Mouse (Mus musculus) heart, postnatal 0 days (tissue): ENCODE measurements around the gene Rpl32. TPM values are rescaled to one million over a fixed set of nuclear protein-coding genes. Genes with fewer than 3 reads are reported as not detected.
A peak's percentile ranks its signal among the peaks of the same experiment; 100 is the strongest.

ENCODE experiments used
- ATAC-seq: fragments of 200-750 bp; cut with Nextera tagmentation; 2 replicates; pipeline ENCODE4 v1.8.0; 2017; ENCODE audit warnings: low read depth, moderate number of reproducible peaks, moderate library complexity; ENCODE audit not compliant: insufficient read depth
- DNase-seq: peaks from one replicate; pipeline ENCODE4 v3.0.0-alpha.2; 2016; ENCODE audit warnings: low spot score
- H3K27ac ChIP-seq: fragments of 300-500 bp; sonication (generic); 2 replicates; pipeline ENCODE4 v1.5.1; 2014; ENCODE audit warnings: low read depth, mild to moderate bottlenecking
- H3K27me3 ChIP-seq: fragments of 300-500 bp; sonication (generic); 2 replicates; pipeline ENCODE4 v1.6.1; 2014; ENCODE audit warnings: low read length, mixed read lengths; ENCODE audit not compliant: control insufficient read depth, insufficient read depth
- H3K36me3 ChIP-seq: fragments of 300-500 bp; sonication (generic); replicated peaks from 2 replicates; pipeline ENCODE4 v1.6.1; 2014; ENCODE audit warnings: low read length, mixed read lengths; ENCODE audit not compliant: control insufficient read depth, insufficient read depth
- H3K4me1 ChIP-seq: fragments of 300-500 bp; sonication (generic); 2 replicates; pipeline ENCODE4 v1.6.1; 2014; ENCODE audit warnings: antibody characterized with exemption; ENCODE audit not compliant: control insufficient read depth, insufficient read depth
- H3K4me2 ChIP-seq: fragments of 300-500 bp; sonication (generic); 2 replicates; pipeline ENCODE4 v1.6.1; 2014; ENCODE audit warnings: low read depth, mild to moderate bottlenecking, low read length, moderate library complexity
- H3K4me3 ChIP-seq: fragments of 300-500 bp; sonication (generic); 2 replicates; pipeline ENCODE4 v1.5.1; 2014; ENCODE audit warnings: low read depth, low read length
- H3K9ac ChIP-seq: fragments of 300-500 bp; sonication (generic); replicated peaks from 2 replicates; pipeline ENCODE4 v1.6.1; 2014; ENCODE audit warnings: low read depth, low read length, mixed read lengths
- H3K9me3 ChIP-seq: fragments of 300-500 bp; sonication (generic); replicated peaks from 2 replicates; pipeline ENCODE4 v1.6.1; 2016; ENCODE audit warnings: low read length; ENCODE audit not compliant: control insufficient read depth
- CTCF ChIP-seq: IDR thresholded peaks from 2 replicates; pipeline ENCODE4 v1.5.1; 2016; ENCODE audit warnings: antibody characterized with exemption, control low read depth, low read depth
- EP300 ChIP-seq: IDR thresholded peaks from 2 replicates; pipeline ENCODE4 v1.6.1; 2016; ENCODE audit warnings: antibody characterized with exemption, low read depth
- WGBS: fragments of 180-500 bp; shearing (Covaris S2); extraction: QIAGEN DNeasy Blood & Tissue Kit; methylation state at CpG from one replicate; pipeline ENCODE4 v1.1.7; 2014; 5-methylcytosine and 5-hydroxymethylcytosine counted together
- microRNA-seq: library from miRNA; unstranded; fragments of <30 nt; microRNA quantifications from one replicate; pipeline ENCODE4, GENCODE M21; 2016
- polyA plus RNA-seq: library from polyadenylated mRNA; unstranded; fragments of >200 nt; fragmentation: Nextera tagmentation; extraction: Ambion mirVana; gene quantifications from 2 replicates; pipeline ENCODE4 v1.2.1, GENCODE M21; 2015
- total RNA-seq: library from RNA; depleted of rRNA; stranded (reverse); fragments of >200 nt; gene quantifications from 2 replicates; pipeline ENCODE4 v1.2.3, GENCODE M21; 2014; ENCODE audit warnings: low replicate concordance; rRNA removed

The Rpl32 gene
- total and polyA plus RNA-seq, 2 experiments from 2014 or later, result 1,019 to 1,074 TPM

DNA sequence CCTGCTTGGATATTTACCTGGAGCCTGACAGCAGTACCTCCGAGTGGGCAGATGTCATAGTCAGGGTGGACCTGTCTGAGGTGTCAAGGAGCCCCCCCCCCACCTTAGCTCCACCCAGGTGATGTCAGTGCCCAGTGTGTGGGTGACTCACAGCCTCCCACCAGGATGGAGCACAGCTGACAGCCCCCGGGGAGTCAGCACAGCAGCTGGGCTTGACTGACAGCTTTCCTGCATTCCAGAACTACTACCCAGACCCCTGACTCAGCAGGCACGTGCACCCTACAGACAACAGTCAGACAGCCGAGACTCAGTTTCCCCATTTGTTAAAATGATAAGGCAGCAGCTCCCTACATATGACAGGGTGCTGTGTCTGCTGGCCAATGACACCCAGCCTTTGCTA lies 47.6 kb downstream of the Rpl32 start:
- no peak overlapping the region for H3K4me2 ChIP-seq
- no peak overlapping the region for H3K4me3 ChIP-seq
- DNase-seq, result no peak
- no peak overlapping the region for H3K27ac ChIP-seq
- H3K36me3 ChIP-seq, result no peaks in the 10 kb centered on the region
- H3K27me3 ChIP-seq, result no peaks in the 10 kb centered on the region
- TF ChIP-seq CTCF, result no peak
- TF ChIP-seq EP300, result no peak
- ATAC-seq, result no peak
- H3K4me1 ChIP-seq, result peaks cover 17% of the 10 kb centered on the region
- H3K9ac ChIP-seq, result no peak overlapping the region
- H3K9me3 ChIP-seq, result no peaks in the 10 kb centered on the region
- 37% methylated on average over 4 of the region's 4 CpGs for WGBS

DNA sequence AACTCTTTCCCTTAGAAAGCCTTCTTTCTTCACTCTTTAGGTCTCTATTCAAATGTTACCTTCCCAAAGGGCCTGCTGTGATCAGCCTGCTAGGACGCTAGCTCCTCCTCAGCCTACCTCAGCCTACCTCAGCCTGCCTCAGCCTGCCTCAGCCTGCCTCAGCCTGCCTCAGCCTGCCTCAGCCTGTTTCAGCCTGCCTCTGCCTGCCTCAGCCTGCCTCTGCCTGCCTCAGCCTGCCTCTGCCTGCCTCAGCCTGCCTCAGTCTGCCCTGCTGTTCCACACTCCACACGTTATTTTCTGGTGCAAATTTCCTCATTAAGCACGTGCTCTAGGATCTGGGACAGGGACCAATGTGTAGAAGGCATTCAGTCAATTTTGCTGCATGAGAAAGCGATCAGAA lies 48.4 kb downstream of the Rpl32 start:
- ATAC-seq (no peak), DNase-seq (no peak)
- H3K4me1 ChIP-seq, result peaks cover 17% of the 10 kb centered on the region
- 96% methylated on average over 4 of the region's 4 CpGs for WGBS
- TF ChIP-seq EP300 (no peak), CTCF (no peak)
- H3K36me3 ChIP-seq, result no peaks in the 10 kb centered on the region
- no peak overlapping the region for H3K27ac ChIP-seq
- H3K27me3 ChIP-seq, result no peaks in the 10 kb centered on the region
- no peak overlapping the region for H3K4me2 ChIP-seq
- no peaks in the 10 kb centered on the region for H3K9me3 ChIP-seq
- H3K9ac ChIP-seq, result no peak overlapping the region
- no peak overlapping the region for H3K4me3 ChIP-seq

DNA sequence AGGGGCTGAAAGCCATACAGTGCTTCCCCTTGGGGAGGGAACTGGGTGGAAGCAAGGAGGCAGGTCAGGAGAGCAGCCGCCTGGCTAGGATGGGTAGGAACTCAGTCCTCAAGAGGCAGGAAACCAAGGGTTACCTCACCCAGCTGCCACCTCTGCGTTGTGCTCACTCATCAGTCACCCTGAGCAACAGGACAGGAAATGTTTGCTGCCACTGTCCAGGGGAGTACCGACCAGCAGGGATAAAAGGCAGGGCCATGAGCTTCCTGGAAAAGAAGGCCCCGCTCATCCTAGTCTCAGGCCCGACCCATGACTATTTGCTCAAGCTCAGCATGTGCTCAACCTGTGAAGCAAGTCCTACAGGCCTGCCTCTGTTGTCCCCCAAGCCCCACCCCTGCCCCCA lies 49.1 kb downstream of the Rpl32 start:
- Histone ChIP-seq H3K4me2 (no peak overlapping the region), H3K9ac (no peak overlapping the region), H3K4me1 (peaks cover 11% of the 10 kb centered on the region), H3K9me3 (no peaks in the 10 kb centered on the region), H3K27ac (no peak overlapping the region), H3K27me3 (no peaks in the 10 kb centered on the region), H3K36me3 (no peaks in the 10 kb centered on the region), H3K4me3 (no peak overlapping the region)
- ATAC-seq (no peak), DNase-seq (no peak)
- TF ChIP-seq CTCF, result no peak
- TF ChIP-seq EP300, result no peak
- WGBS, result 48% methylated on average over 5 of the region's 5 CpGs

DNA sequence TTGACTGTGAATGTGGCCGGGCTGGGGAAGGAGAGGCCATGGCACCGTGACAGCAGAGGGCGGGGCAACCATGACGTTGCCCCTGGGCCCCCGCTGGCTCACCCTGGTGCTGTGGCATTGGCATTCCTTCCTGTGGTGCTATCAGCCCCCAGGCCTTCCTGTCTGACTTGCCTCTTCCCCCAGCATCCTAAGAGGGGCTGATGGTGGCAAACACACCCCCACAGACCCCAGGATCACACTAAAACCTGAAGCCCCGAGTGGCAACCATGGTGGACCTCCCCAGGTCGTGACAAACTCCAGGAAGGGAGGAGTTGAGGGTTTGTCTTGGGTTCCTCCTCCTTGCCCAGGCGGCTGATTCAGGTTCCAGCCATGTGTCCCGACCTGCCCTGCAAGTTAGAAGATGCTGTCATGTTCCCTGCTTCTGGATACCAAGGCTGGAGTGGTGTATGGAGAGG lies 49.5 kb downstream of the Rpl32 start:
- H3K9me3 ChIP-seq, result no peaks in the 10 kb centered on the region
- H3K4me3 ChIP-seq, result no peak overlapping the region
- H3K27ac ChIP-seq, result no peak overlapping the region
- no peaks in the 10 kb centered on the region for H3K36me3 ChIP-seq
- peaks cover 9% of the 10 kb centered on the region for H3K4me1 ChIP-seq
- no peak overlapping the region for H3K9ac ChIP-seq
- no peak for TF ChIP-seq CTCF
- TF ChIP-seq EP300, result no peak
- WGBS, result 41% methylated on average over 9 of the region's 9 CpGs
- ATAC-seq (0 out of 2 replicates have a peak, but pooled peaks have one; percentile 14), DNase-seq (no peak)
- H3K4me2 ChIP-seq, result no peak overlapping the region
- no peaks in the 10 kb centered on the region for H3K27me3 ChIP-seq

DNA sequence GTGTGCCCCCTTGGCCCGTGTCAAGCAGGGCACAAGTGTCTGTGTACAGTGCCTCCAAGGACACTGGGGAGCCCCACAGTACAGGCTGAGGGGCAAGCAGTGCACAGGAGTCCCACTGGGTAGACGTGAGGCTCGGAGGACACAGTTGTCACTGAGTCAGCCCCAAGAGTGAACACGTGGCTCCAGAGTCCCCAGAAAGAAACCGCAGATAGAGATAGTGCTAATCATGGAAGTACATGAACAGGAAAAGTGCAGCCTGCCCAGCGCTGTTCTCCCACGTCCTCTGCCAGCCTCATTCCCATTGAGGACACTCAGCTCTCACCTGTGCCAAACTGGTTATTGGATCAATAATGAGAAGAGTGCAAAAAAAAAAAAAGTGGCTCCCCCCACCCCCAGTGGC lies 53.0 kb downstream of the Rpl32 start:
- H3K36me3 ChIP-seq, result no peaks in the 10 kb centered on the region
- H3K4me3 ChIP-seq, result no peak overlapping the region
- DNase-seq, result no peak
- H3K4me2 ChIP-seq, result no peak overlapping the region
- H3K9me3 ChIP-seq, result no peaks in the 10 kb centered on the region
- TF ChIP-seq CTCF (no peak), EP300 (no peak)
- no peak overlapping the region for H3K27ac ChIP-seq
- no peaks in the 10 kb centered on the region for H3K27me3 ChIP-seq
- no peak overlapping the region for H3K9ac ChIP-seq
- no peaks in the 10 kb centered on the region; the same call in none of the 2 replicates for H3K4me1 ChIP-seq
- 21% methylated on average over 7 of the region's 7 CpGs for WGBS
- ATAC-seq, result no peak

Small RNAs within 50 kb of the gene (microRNA-seq; reads per million reads assigned to microRNA genes)
- 0.54 reads per million for gene Mir7660

Other genes with a start within 250 kb of the Rpl32 start
- gene Mkrn2os, start 216.2 kb downstream of the Rpl32 start, total RNA-seq, result not detected in 2 replicates
- 0.37 and 0.44 TPM in 2 replicates for gene Mkrn2os, start 216.2 kb downstream of the Rpl32 start, polyA plus RNA-seq
- gene Mkrn2, start 206.8 kb downstream of the Rpl32 start, total RNA-seq, result 17.9 and 71.3 TPM in 2 replicates
- 29.6 and 31.3 TPM in 2 replicates for gene Mkrn2, start 206.8 kb downstream of the Rpl32 start, polyA plus RNA-seq
- 182 and 204 TPM in 2 replicates for gene Raf1, start 132.1 kb downstream of the Rpl32 start, total RNA-seq
- gene Raf1, start 132.1 kb downstream of the Rpl32 start, polyA plus RNA-seq, result 72.3 and 80.6 TPM in 2 replicates
- 0.23 and 2.3 TPM in 2 replicates for gene Tmem40, start 46.3 kb downstream of the Rpl32 start, total RNA-seq
- 0.26 and 0.40 TPM in 2 replicates for gene Tmem40, start 46.3 kb downstream of the Rpl32 start, polyA plus RNA-seq
- gene Cand2, start 34.2 kb downstream of the Rpl32 start, total RNA-seq, result 50.9 and 56.5 TPM in 2 replicates
- gene Cand2, start 34.2 kb downstream of the Rpl32 start, polyA plus RNA-seq, result 29.2 and 30.0 TPM in 2 replicates
- 1.5 TPM in 1 of 2 replicates, not detected in the other for gene Efcab12, start 29.7 kb upstream of the Rpl32 start, total RNA-seq
- 0.29 and 0.30 TPM in 2 replicates for gene Efcab12, start 29.7 kb upstream of the Rpl32 start, polyA plus RNA-seq
- gene Mbd4, start 44.6 kb upstream of the Rpl32 start, total RNA-seq, result 1.2 and 1.5 TPM in 2 replicates
- 3.4 and 4.8 TPM in 2 replicates for gene Mbd4, start 44.6 kb upstream of the Rpl32 start, polyA plus RNA-seq
- 17.8 and 25.8 TPM in 2 replicates for gene Ift122, start 44.7 kb upstream of the Rpl32 start, total RNA-seq
- 13.3 and 13.5 TPM in 2 replicates for gene Ift122, start 44.7 kb upstream of the Rpl32 start, polyA plus RNA-seq
- gene Rho, start 123.0 kb upstream of the Rpl32 start, total RNA-seq, result 1.3 TPM in 1 of 2 replicates, not detected in the other
- 0.04 TPM in 1 of 2 replicates, not detected in the other for gene Rho, start 123.0 kb upstream of the Rpl32 start, polyA plus RNA-seq
- gene H1foo, start 136.2 kb upstream of the Rpl32 start, total RNA-seq, result not detected in 2 replicates
- not detected in 2 replicates for gene H1foo, start 136.2 kb upstream of the Rpl32 start, polyA plus RNA-seq
- gene Plxnd1, start 186.3 kb upstream of the Rpl32 start, total RNA-seq, result 82.4 and 166 TPM in 2 replicates
- 28.1 and 37.7 TPM in 2 replicates for gene Plxnd1, start 186.3 kb upstream of the Rpl32 start, polyA plus RNA-seq